Comparison of ENCODE assay signal across 28 mouse cellular contexts in genomic region chr16:55841506-55841905, GRCm38 (mm10).
"Had no signal": no experiment of that assay in that cellular context is flagged by ENCODE, and none has a peak within 500 bp of the region (broad histone marks: within the 10 kb centered on the region; RNA-seq: fewer than 3 reads in every experiment).

No protein-coding gene starts in this region.

- ATAC-seq: forebrain, embryonic 13.5 days; forebrain, embryonic 14.5 days; forebrain, embryonic 15.5 days; forebrain, embryonic 16.5 days; forebrain, postnatal 0 days had no signal

- H3K27ac ChIP-seq: embryonic facial prominence, embryonic 10.5 days; embryonic facial prominence, embryonic 12.5 days; embryonic facial prominence, embryonic 13.5 days; embryonic facial prominence, embryonic 15.5 days; forebrain, embryonic 10.5 days; forebrain, embryonic 12.5 days; forebrain, embryonic 13.5 days; forebrain, embryonic 15.5 days; gastrocnemius, adult 2 months; heart, adult 2 months had no signal

- H3K4me2 ChIP-seq: embryonic facial prominence, embryonic 12.5 days; embryonic facial prominence, embryonic 13.5 days; embryonic facial prominence, embryonic 15.5 days; forebrain, embryonic 12.5 days; forebrain, embryonic 13.5 days; forebrain, embryonic 15.5 days had no signal

- H3K9me3 ChIP-seq: embryonic facial prominence, embryonic 10.5 days; embryonic facial prominence, embryonic 15.5 days; forebrain, embryonic 10.5 days; forebrain, embryonic 12.5 days; forebrain, embryonic 15.5 days had no signal

- DNase-seq: cerebellum, adult 2 months; cerebellum, adult 8-10 months; cerebellum, adult 9-10 months; cerebellum, adult 9-11 months; cerebellum, postnatal 10 days; cerebellum, postnatal 14 days; cerebellum, postnatal 25 days; cerebellum, postnatal 36 days; embryo, embryonic 11 days; forebrain, postnatal 0 days; gastrocnemius, adult 2 months; gastrocnemius, postnatal 10 days; gastrocnemius, postnatal 14 days; gastrocnemius, postnatal 25 days; gastrocnemius, postnatal 36 days; heart, adult 18-20 months; heart, adult 2 months had no signal

- H3K4me3 ChIP-seq: embryonic facial prominence, embryonic 10.5 days; embryonic facial prominence, embryonic 12.5 days; embryonic facial prominence, embryonic 13.5 days; embryonic facial prominence, embryonic 15.5 days; erythroblast, embryonic 14.5 days; forebrain, embryonic 10.5 days; forebrain, embryonic 12.5 days; forebrain, embryonic 13.5 days; forebrain, embryonic 15.5 days; gastrocnemius, adult 2 months; heart, adult 2 months had no signal

- H3K4me1 ChIP-seq: embryonic facial prominence, embryonic 15.5 days had no signal

- H3K27me3 ChIP-seq: embryonic facial prominence, embryonic 12.5 days; embryonic facial prominence, embryonic 13.5 days; embryonic facial prominence, embryonic 15.5 days; forebrain, embryonic 12.5 days; forebrain, embryonic 13.5 days; forebrain, embryonic 15.5 days had no signal

- H3K9ac ChIP-seq: embryonic facial prominence, embryonic 12.5 days; embryonic facial prominence, embryonic 13.5 days; embryonic facial prominence, embryonic 15.5 days; forebrain, embryonic 12.5 days; forebrain, embryonic 13.5 days; forebrain, embryonic 15.5 days; forebrain, postnatal 0 days had no signal
